Mouse (Mus musculus): ENCODE measurements around the gene Minos1. TPM values are rescaled to one million over a fixed set of nuclear protein-coding genes. Genes with fewer than 3 reads are reported as not detected.
A peak's percentile ranks its signal among the peaks of the same experiment; 100 is the strongest.

The Minos1 gene
- total RNA-seq, 2 experiments from 2014 or later: 120 to 318 TPM

GRCm38 (mm10) chr4:139145156-139145555 lies 14.2 kb upstream of the Minos1 start:
- ATAC-seq (ENCODE audit: poor library complexity, severe bottlenecking): peak; percentile 49; the same call in 1 of the 2 replicates

- no peak for ATAC-seq (ENCODE audit: poor library complexity, severe bottlenecking)
Observed at GRCm38 (mm10) chr4:139144577-139144976, 13.7 kb upstream of the Minos1 start.

GRCm38 (mm10) chr4:139142985-139143384 lies 12.1 kb upstream of the Minos1 start:
- ATAC-seq (ENCODE audit: poor library complexity, severe bottlenecking): no peak

- ATAC-seq (ENCODE audit: poor library complexity, severe bottlenecking): no peak
Observed at GRCm38 (mm10) chr4:139141785-139142184, 10.9 kb upstream of the Minos1 start.

GRCm38 (mm10) chr4:139140267-139140666 lies 9.4 kb upstream of the Minos1 start:
- no peak for ATAC-seq (ENCODE audit: poor library complexity, severe bottlenecking)

GRCm38 (mm10) chr4:139136011-139136410 lies 5.1 kb upstream of the Minos1 start:
- no peak for ATAC-seq (ENCODE audit: poor library complexity, severe bottlenecking)

- no peak for ATAC-seq (ENCODE audit: poor library complexity, severe bottlenecking)
Observed at GRCm38 (mm10) chr4:139133109-139133508, 2.2 kb upstream of the Minos1 start.

GRCm38 (mm10) chr4:139131858-139132672 lies 1.2 kb upstream of the Minos1 start:
- ATAC-seq (ENCODE audit: poor library complexity, severe bottlenecking): no peak

GRCm38 (mm10) chr4:139129806-139130700 lies 860 bp downstream of the Minos1 start:
- peak; percentile 16 for ATAC-seq (ENCODE audit: poor library complexity, severe bottlenecking)

GRCm38 (mm10) chr4:139126475-139126874 lies 4.4 kb downstream of the Minos1 start:
- ATAC-seq (ENCODE audit: poor library complexity, severe bottlenecking): no peak

GRCm38 (mm10) chr4:139124940-139125339 lies 6.0 kb downstream of the Minos1 start:
- no peak for ATAC-seq (ENCODE audit: poor library complexity, severe bottlenecking)

GRCm38 (mm10) chr4:139122557-139122956 lies 8.4 kb downstream of the Minos1 start:
- no peak for ATAC-seq (ENCODE audit: poor library complexity, severe bottlenecking)

- peak; percentile 65 for ATAC-seq (ENCODE audit: poor library complexity, severe bottlenecking)
Observed at GRCm38 (mm10) chr4:139120998-139121397, 9.9 kb downstream of the Minos1 start.

- ATAC-seq (ENCODE audit: poor library complexity, severe bottlenecking): no peak
Observed at GRCm38 (mm10) chr4:139120281-139120814, 10.6 kb downstream of the Minos1 start.

GRCm38 (mm10) chr4:139116356-139117063 lies 14.4 kb downstream of the Minos1 start:
- ATAC-seq (ENCODE audit: poor library complexity, severe bottlenecking): peak; percentile 58

- ATAC-seq (ENCODE audit: poor library complexity, severe bottlenecking): peak; percentile 57; the same call in 1 of the 2 replicates
Observed at GRCm38 (mm10) chr4:139115721-139116120, 15.2 kb downstream of the Minos1 start.

GRCm38 (mm10) chr4:139112482-139112881 lies 18.4 kb downstream of the Minos1 start:
- ATAC-seq (ENCODE audit: poor library complexity, severe bottlenecking): no peak

GRCm38 (mm10) chr4:139111421-139111820 lies 19.5 kb downstream of the Minos1 start:
- ATAC-seq (ENCODE audit: poor library complexity, severe bottlenecking): no peak

GRCm38 (mm10) chr4:139110858-139111257 lies 20.1 kb downstream of the Minos1 start:
- ATAC-seq (ENCODE audit: poor library complexity, severe bottlenecking): no peak

- ATAC-seq (ENCODE audit: poor library complexity, severe bottlenecking): no peak
Observed at GRCm38 (mm10) chr4:139105453-139105852, 25.5 kb downstream of the Minos1 start.

GRCm38 (mm10) chr4:139101546-139101945 lies 29.4 kb downstream of the Minos1 start:
- ATAC-seq (ENCODE audit: poor library complexity, severe bottlenecking): no peak
